Mouse (Mus musculus): ENCODE data around the gene Pex12. TPM values are rescaled to one million over a fixed set of nuclear protein-coding genes. Genes with fewer than 3 reads are reported as not detected.
A peak's percentile ranks its signal among the peaks of the same experiment; 100 is the strongest.

Pex12 gene
- polyA plus RNA-seq, 1 experiment, result 7.3 TPM

DNA sequence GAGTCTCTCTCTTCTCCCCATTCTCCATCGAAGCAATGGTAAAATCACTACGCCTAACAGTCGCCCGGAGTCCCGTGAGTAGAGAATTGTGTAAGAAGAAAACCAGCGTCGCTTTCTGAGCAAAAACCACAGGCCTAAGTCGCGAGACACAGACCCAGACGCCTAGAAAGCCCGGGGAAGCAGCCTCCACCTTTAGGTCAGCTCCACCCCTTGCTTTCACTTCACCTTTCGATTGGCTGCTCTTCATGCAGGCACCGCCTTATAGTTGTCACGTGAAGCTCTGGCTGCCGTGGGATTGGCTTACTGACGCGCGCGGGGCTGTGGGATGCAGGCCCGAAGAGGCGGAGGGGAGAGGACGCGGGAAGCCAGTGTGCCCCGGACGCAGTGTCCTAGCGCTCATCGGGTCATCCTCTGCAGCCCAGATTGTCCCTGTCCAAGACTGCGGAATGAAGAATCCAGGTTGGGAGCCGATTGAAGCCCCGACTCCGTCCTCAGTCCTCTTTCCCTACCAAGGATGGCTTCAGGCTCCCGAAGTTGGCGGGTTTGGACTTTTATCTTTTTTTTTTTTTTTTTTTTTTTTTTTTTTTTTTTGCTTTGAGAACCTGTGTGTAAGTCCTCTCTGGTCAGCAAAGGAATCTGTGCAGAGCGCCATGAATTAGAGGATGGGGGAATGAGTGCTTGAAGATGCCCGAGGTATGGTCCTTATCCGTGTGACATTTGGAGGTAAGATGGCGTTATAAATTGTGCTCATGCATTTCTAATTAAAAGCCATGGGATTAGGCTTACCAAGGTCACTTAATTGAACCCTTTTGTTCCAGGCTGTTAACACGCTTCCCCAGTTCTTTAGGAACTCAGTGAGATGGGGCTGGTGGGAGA, 10.8 kb downstream of the Pex12 start:
- peak overlapping the region; percentile 68 for H3K4me3 ChIP-seq (ENCODE audit: insufficient read depth, low read length)
- TF ChIP-seq CTCF (IDR thresholded peaks at IDR 0.05; ENCODE audit: extremely low read depth, insufficient read depth, low read length) (no peak), POLR2A (IDR thresholded peaks at IDR 0.05; ENCODE audit: extremely low read depth, insufficient read depth, low read length) (peak; percentile 91)
- peaks cover 3% of the 10 kb centered on the region; the same call in 1 of the 2 replicates for H3K4me1 ChIP-seq (ENCODE audit: control insufficient read depth, insufficient read depth, low read length)
- no peak overlapping the region for H3K27ac ChIP-seq (ENCODE audit: insufficient read depth, low read length)

GRCm38 (mm10) chr11:83289633-83290032, 12.8 kb downstream of the Pex12 start:
- H3K27ac ChIP-seq (ENCODE audit: insufficient read depth, low read length), result no peak overlapping the region
- no peak for TF ChIP-seq CTCF (IDR thresholded peaks at IDR 0.05; ENCODE audit: extremely low read depth, insufficient read depth, low read length)
- TF ChIP-seq POLR2A (IDR thresholded peaks at IDR 0.05; ENCODE audit: extremely low read depth, insufficient read depth, low read length), result no peak
- H3K4me1 ChIP-seq (ENCODE audit: control insufficient read depth, insufficient read depth, low read length), result peaks cover 2% of the 10 kb centered on the region; the same call in 1 of the 2 replicates
- H3K4me3 ChIP-seq (ENCODE audit: insufficient read depth, low read length), result no peak overlapping the region

- H3K4me1 ChIP-seq (ENCODE audit: control insufficient read depth, insufficient read depth, low read length), result peaks cover 2% of the 10 kb centered on the region; the same call in 1 of the 2 replicates
- H3K27ac ChIP-seq (ENCODE audit: insufficient read depth, low read length), result no peak overlapping the region
- no peak overlapping the region for H3K4me3 ChIP-seq (ENCODE audit: insufficient read depth, low read length)
- no peak for TF ChIP-seq CTCF (IDR thresholded peaks at IDR 0.05; ENCODE audit: extremely low read depth, insufficient read depth, low read length)
- TF ChIP-seq POLR2A (IDR thresholded peaks at IDR 0.05; ENCODE audit: extremely low read depth, insufficient read depth, low read length), result no peak
Measured at GRCm38 (mm10) chr11:83289036-83289435, 13.3 kb downstream of the Pex12 start.

GRCm38 (mm10) chr11:83286566-83286965, 15.8 kb downstream of the Pex12 start, which contains the start of gene Slfn14:
TSS of gene Slfn14 (minus strand) at chr11:83286726.
- H3K4me1 ChIP-seq (ENCODE audit: control insufficient read depth, insufficient read depth, low read length), result peaks cover 2% of the 10 kb centered on the region; the same call in 1 of the 2 replicates
- H3K27ac ChIP-seq (ENCODE audit: insufficient read depth, low read length), result no peak within 1 kb of the TSS
- H3K4me3 ChIP-seq (ENCODE audit: insufficient read depth, low read length), result no peak within 1 kb of the TSS
- no peak for TF ChIP-seq POLR2A (IDR thresholded peaks at IDR 0.05; ENCODE audit: extremely low read depth, insufficient read depth, low read length)
- TF ChIP-seq CTCF (IDR thresholded peaks at IDR 0.05; ENCODE audit: extremely low read depth, insufficient read depth, low read length), result no peak

DNA sequence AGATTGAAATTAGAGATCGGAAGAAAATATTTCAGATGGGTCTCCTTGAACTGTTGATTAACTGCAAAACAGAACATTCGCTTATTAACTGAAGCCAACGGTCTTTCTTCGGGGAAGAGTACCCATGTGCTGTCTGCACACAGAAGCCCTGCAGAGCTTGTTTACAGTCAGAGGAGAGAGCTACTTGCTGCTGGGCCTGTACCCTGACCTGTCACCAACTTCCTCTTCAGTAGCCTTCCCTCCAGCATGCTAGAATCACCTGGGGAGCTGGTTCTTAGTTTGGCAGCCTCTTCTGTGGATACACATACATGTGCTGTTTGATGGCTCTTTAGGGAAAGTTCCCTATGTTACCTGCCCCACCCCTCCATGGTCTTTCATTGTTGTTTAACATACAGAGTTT, 16.8 kb downstream of the Pex12 start:
- TF ChIP-seq POLR2A (IDR thresholded peaks at IDR 0.05; ENCODE audit: extremely low read depth, insufficient read depth, low read length) (no peak), CTCF (IDR thresholded peaks at IDR 0.05; ENCODE audit: extremely low read depth, insufficient read depth, low read length) (no peak)
- Histone ChIP-seq H3K4me3 (ENCODE audit: insufficient read depth, low read length) (no peak overlapping the region), H3K27ac (ENCODE audit: insufficient read depth, low read length) (no peak overlapping the region), H3K4me1 (ENCODE audit: control insufficient read depth, insufficient read depth, low read length) (no peaks in the 10 kb centered on the region)

DNA sequence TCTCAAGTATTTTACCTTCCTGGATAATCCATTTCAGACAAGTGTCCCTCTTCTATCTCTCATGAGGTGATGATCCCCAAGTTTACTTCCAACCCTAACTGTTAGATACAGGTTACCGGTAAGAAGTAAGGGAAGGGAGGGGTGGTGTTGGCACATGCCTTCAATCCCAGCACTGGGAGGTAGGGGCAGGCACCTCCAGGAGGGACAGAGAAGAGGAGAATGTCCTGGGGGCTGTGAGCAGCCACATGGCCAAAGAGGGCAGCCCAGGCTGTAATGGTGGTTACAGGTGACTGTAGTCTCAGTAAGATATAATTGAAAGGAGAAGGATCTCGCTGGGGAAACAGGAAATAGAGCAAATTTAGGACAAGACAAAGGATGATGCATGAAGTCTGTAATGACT, 20.3 kb downstream of the Pex12 start:
- Histone ChIP-seq H3K27ac (ENCODE audit: insufficient read depth, low read length) (no peak overlapping the region), H3K4me1 (ENCODE audit: control insufficient read depth, insufficient read depth, low read length) (no peaks in the 10 kb centered on the region), H3K4me3 (ENCODE audit: insufficient read depth, low read length) (no peak overlapping the region)
- no peak for TF ChIP-seq CTCF (IDR thresholded peaks at IDR 0.05; ENCODE audit: extremely low read depth, insufficient read depth, low read length)
- TF ChIP-seq POLR2A (IDR thresholded peaks at IDR 0.05; ENCODE audit: extremely low read depth, insufficient read depth, low read length), result no peak

DNA sequence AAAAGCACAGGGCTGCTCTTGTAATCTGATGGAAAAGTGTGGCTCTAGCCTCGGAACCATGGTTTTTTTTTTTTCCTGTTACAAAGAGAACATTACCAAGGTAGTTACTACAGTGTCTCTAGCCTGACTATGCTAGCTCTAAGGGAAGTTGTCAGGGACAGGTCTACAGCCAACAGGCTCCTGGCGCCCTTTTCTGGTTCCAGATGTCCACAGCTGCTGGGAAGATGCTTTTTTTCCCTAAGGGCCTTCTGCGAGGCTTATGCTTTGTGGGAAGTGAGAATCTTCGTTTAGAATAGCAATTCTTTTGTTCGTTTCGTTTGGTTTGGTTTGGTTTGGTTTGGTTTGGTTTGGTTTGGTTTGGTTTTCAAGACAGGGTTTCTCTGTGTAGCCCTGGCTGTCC, 22.7 kb downstream of the Pex12 start:
- TF ChIP-seq POLR2A (IDR thresholded peaks at IDR 0.05; ENCODE audit: extremely low read depth, insufficient read depth, low read length) (no peak), CTCF (IDR thresholded peaks at IDR 0.05; ENCODE audit: extremely low read depth, insufficient read depth, low read length) (no peak)
- Histone ChIP-seq H3K4me1 (ENCODE audit: control insufficient read depth, insufficient read depth, low read length) (no peaks in the 10 kb centered on the region), H3K27ac (ENCODE audit: insufficient read depth, low read length) (no peak overlapping the region), H3K4me3 (ENCODE audit: insufficient read depth, low read length) (no peak overlapping the region)

GRCm38 (mm10) chr11:83279024-83279423, 23.4 kb downstream of the Pex12 start:
- Histone ChIP-seq H3K4me3 (ENCODE audit: insufficient read depth, low read length) (no peak overlapping the region), H3K4me1 (ENCODE audit: control insufficient read depth, insufficient read depth, low read length) (no peaks in the 10 kb centered on the region), H3K27ac (ENCODE audit: insufficient read depth, low read length) (no peak overlapping the region)
- TF ChIP-seq POLR2A (IDR thresholded peaks at IDR 0.05; ENCODE audit: extremely low read depth, insufficient read depth, low read length) (no peak), CTCF (IDR thresholded peaks at IDR 0.05; ENCODE audit: extremely low read depth, insufficient read depth, low read length) (no peak)

DNA sequence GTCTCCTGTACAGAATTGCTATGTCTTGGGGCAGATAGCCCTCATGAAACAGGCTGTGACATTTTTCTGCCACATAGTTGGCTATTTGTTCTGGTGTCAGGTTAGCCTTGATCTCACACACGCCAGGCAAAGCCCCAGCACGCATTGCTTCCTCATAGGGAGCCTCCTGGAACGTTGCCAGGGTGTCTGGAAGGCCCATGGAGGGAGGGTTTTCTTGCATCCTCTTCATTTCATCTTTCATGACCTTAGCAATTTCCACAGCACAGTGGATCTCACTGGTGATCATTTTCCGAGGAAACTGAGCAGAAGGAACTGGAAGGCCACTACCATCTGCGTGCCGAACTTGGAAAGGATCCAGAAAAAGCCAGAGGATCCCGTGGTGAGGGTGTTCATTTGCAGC, 26.1 kb downstream of the Pex12 start:
- H3K4me3 ChIP-seq (ENCODE audit: insufficient read depth, low read length), result no peak overlapping the region

More for the DNA sequence above, 26.1 kb downstream of the Pex12 start:
- H3K27ac ChIP-seq (ENCODE audit: insufficient read depth, low read length), result no peak overlapping the region
- no peaks in the 10 kb centered on the region for H3K4me1 ChIP-seq (ENCODE audit: control insufficient read depth, insufficient read depth, low read length)
- TF ChIP-seq POLR2A (IDR thresholded peaks at IDR 0.05; ENCODE audit: extremely low read depth, insufficient read depth, low read length) (no peak), CTCF (IDR thresholded peaks at IDR 0.05; ENCODE audit: extremely low read depth, insufficient read depth, low read length) (no peak)
